Mouse (Mus musculus) neutrophil, adult 5-6 weeks (primary cell): ENCODE results near the gene Tenm4. TPM values are rescaled to one million over a fixed set of nuclear protein-coding genes. Genes with fewer than 3 reads are reported as not detected.
A peak's percentile ranks its signal among the peaks of the same experiment; 100 is the strongest.

ENCODE experiments used
- ATAC-seq: fragments of 151-379, 151-347 bp; 2 replicates; pipeline ENCODE4 v1.8.0; 2017; ENCODE audit warnings: mild to moderate bottlenecking, moderate TSS enrichment; ENCODE audit not compliant: insufficient number of reproducible peaks, poor library complexity, low FRiP score, severe bottlenecking; ENCODE audit errors: extremely low read depth
- total RNA-seq: library from RNA; stranded (forward); fragments of 200-1000 nt; gene quantifications from 2 replicates; pipeline ENCODE4 v1.2.3, GENCODE M21; 2017

Tenm4 gene
- total RNA-seq, 1 experiment from 2014 or later = 0.58 TPM

- no peak for ATAC-seq
These were observed 698.2 kb downstream of the Tenm4 start for GRCm38 (mm10) chr7:96869079-96869810.

GRCm38 (mm10) chr7:96870473-96870872 is 699.4 kb downstream of the Tenm4 start:
- ATAC-seq = no peak

- ATAC-seq = no peak
These were observed 700.0 kb downstream of the Tenm4 start for GRCm38 (mm10) chr7:96871031-96871430.

- peak; percentile 42; the same call in 1 of the 2 replicates for ATAC-seq
These were observed 707.6 kb downstream of the Tenm4 start for GRCm38 (mm10) chr7:96878511-96879276.

GRCm38 (mm10) chr7:96879593-96879992 is 708.5 kb downstream of the Tenm4 start:
- 0 out of 2 replicates have a peak, but pooled peaks have one; percentile 15 for ATAC-seq

- no peak for ATAC-seq
These were observed 709.3 kb downstream of the Tenm4 start for GRCm38 (mm10) chr7:96880221-96880944.

GRCm38 (mm10) chr7:96883297-96883696 is 712.3 kb downstream of the Tenm4 start:
- ATAC-seq = no peak

GRCm38 (mm10) chr7:96887088-96887654 is 716.1 kb downstream of the Tenm4 start:
- no peak for ATAC-seq

GRCm38 (mm10) chr7:96889061-96890034 is 718.3 kb downstream of the Tenm4 start:
- ATAC-seq = no peak

- ATAC-seq = no peak
These were observed 719.1 kb downstream of the Tenm4 start for GRCm38 (mm10) chr7:96890035-96890621.

GRCm38 (mm10) chr7:96890987-96891386 is 719.9 kb downstream of the Tenm4 start:
- ATAC-seq = no peak

GRCm38 (mm10) chr7:96899036-96899569 is 728.1 kb downstream of the Tenm4 start:
- no peak for ATAC-seq

- no peak for ATAC-seq
These were observed 731.1 kb downstream of the Tenm4 start for GRCm38 (mm10) chr7:96902183-96902582.

GRCm38 (mm10) chr7:96903088-96903985 is 732.3 kb downstream of the Tenm4 start:
- ATAC-seq = no peak

- no peak for ATAC-seq
These were observed 733.4 kb downstream of the Tenm4 start for GRCm38 (mm10) chr7:96904442-96904841.

- ATAC-seq = no peak
These were observed 733.9 kb downstream of the Tenm4 start for GRCm38 (mm10) chr7:96904936-96905335.

GRCm38 (mm10) chr7:96905422-96905821 is 734.4 kb downstream of the Tenm4 start:
- no peak for ATAC-seq
